ENCODE assay signal across 16 mouse cellular contexts in genomic region chr10:53537596-53537995, GRCm38 (mm10).
"Had no signal": no experiment of that assay in that cellular context is flagged by ENCODE, and none has a peak within 500 bp of the region (broad histone marks: within the 10 kb centered on the region; RNA-seq: fewer than 3 reads in every experiment).

No protein-coding gene starts in this region.

- H3K4me2 ChIP-seq: limb, embryonic 15.5 days; liver, embryonic 11.5 days; lung, embryonic 14.5 days had no signal

- DNase-seq: kidney, adult 2 months; kidney, postnatal 25 days; left cerebral cortex, postnatal 4 days; liver, postnatal 0 days; lung, embryonic 14.5 days; midbrain, embryonic 14.5 days; right cerebral cortex, postnatal 14 days; thymus, adult 18-20 months; thymus, postnatal 36 days had no signal

- H3K9ac ChIP-seq: limb, embryonic 15.5 days; liver, embryonic 14.5 days; liver, postnatal 0 days; lung, embryonic 14.5 days had no signal

- H3K27ac ChIP-seq: kidney, postnatal 0 days; limb, embryonic 15.5 days; liver, embryonic 14.5 days; macrophage had no signal

- ATAC-seq: intestine, postnatal 0 days; liver, postnatal 0 days; lung, postnatal 0 days had no signal

- H3K27me3 ChIP-seq: limb, embryonic 15.5 days had no signal

- H3K9me3 ChIP-seq: limb, embryonic 15.5 days had no signal

- H3K4me1 ChIP-seq: limb, embryonic 15.5 days had no signal

- H3K4me3 ChIP-seq: limb, embryonic 15.5 days had no signal
